Mouse (Mus musculus): ENCODE results near the gene St6galnac5.

- TF ChIP-seq POLR2A (IDR thresholded peaks at IDR 0.05; ENCODE audit: low read depth, low read length) (no peak), CTCF (conservative IDR thresholded peaks at IDR 0.05; ENCODE audit: insufficient read depth, insufficient read length, low read depth, low read length) (no peak)
These were observed 31.1 kb downstream of the St6galnac5 start for GRCm38 (mm10) chr3:152950914-152951313.
